Comparison of ENCODE assay signal across 10 mouse cellular contexts in genomic region chr7:68148297-68149048, GRCm38 (mm10).
DNase-seq lines count a peak whose midpoint lies in the region; ATAC-seq lines count a peak whose summit lies in the region.
"Had no signal": no experiment of that assay in that cellular context is flagged by ENCODE, and none has a peak within 500 bp of the region (broad histone marks: within the 10 kb centered on the region; RNA-seq: fewer than 3 reads in every experiment).

No protein-coding gene starts in this region.

- H3K4me2 ChIP-seq in hindbrain, embryonic 16.5 days (ENCODE audit: low read length), result no peak overlapping the region; the same call in 1 of the 2 replicates
- H3K4me2 ChIP-seq: embryonic facial prominence, embryonic 12.5 days had no signal

- H3K27me3 ChIP-seq in hindbrain, embryonic 16.5 days (replicated peaks; ENCODE audit: control insufficient read depth, insufficient read depth, low read length), result no peaks in the 10 kb centered on the region
- H3K27me3 ChIP-seq: embryonic facial prominence, embryonic 12.5 days had no signal

- WGBS in hindbrain, embryonic 16.5 days, result 34% methylated on average over 20 of the region's 20 CpGs

- H3K4me3 ChIP-seq in hindbrain, embryonic 16.5 days (ENCODE audit: low read length), result no peak overlapping the region
- H3K4me3 ChIP-seq: embryonic facial prominence, embryonic 12.5 days had no signal

- peaks cover 13% of the 10 kb centered on the region for H3K4me1 ChIP-seq in hindbrain, embryonic 16.5 days (ENCODE audit: control insufficient read depth, insufficient read depth, low read depth, low read length)

- H3K36me3 ChIP-seq in hindbrain, embryonic 16.5 days (ENCODE audit: control insufficient read depth, insufficient read depth, low read length), result no peaks in the 10 kb centered on the region
- H3K36me3 ChIP-seq: embryonic facial prominence, embryonic 12.5 days had no signal

- no peak overlapping the region for H3K9ac ChIP-seq in hindbrain, embryonic 16.5 days (ENCODE audit: low read depth, low read length)
- H3K9ac ChIP-seq: embryonic facial prominence, embryonic 12.5 days had no signal

- no peaks in the 10 kb centered on the region for H3K9me3 ChIP-seq in hindbrain, embryonic 16.5 days (ENCODE audit: control insufficient read depth, low read length)
- H3K9me3 ChIP-seq: embryonic facial prominence, embryonic 12.5 days had no signal

- H3K27ac ChIP-seq in hindbrain, embryonic 16.5 days (ENCODE audit: low read depth, low read length), result no peak overlapping the region

- peak; percentile 51 to 55 for DNase-seq in cerebellum, postnatal 10 days
- no peak for DNase-seq in cerebellum, adult 9-11 months
- peak; percentile 38 for DNase-seq in lung, postnatal 25 days (ENCODE audit: low spot score)
- DNase-seq in lung, postnatal 14 days, result no peak
- DNase-seq in retina, postnatal 1 day, result peak; percentile 70
- DNase-seq in frontal cortex, postnatal 14 days (ENCODE audit: low spot score in 2 of 2), result no peak
- no peak for DNase-seq in kidney, adult 18-20 months

- 0 out of 2 replicates have a peak, but pooled peaks have one; percentile 24 for ATAC-seq in hindbrain, embryonic 16.5 days
- ATAC-seq: intestine, embryonic 16.5 days had no signal

Comparison
In these comparisons a context has a peak if more than half of its experiments do, and no peak if none do; other contexts are left out.
1. DNase-seq: peak in cerebellum, postnatal 10 days (2 of 2), lung, postnatal 25 days (single experiment) and retina, postnatal 1 day (single experiment); none in cerebellum, adult 9-11 months (single experiment), lung, postnatal 14 days (single experiment), frontal cortex, postnatal 14 days (0 of 2) and kidney, adult 18-20 months (single experiment).